Mouse (Mus musculus): Measurements from ENCODE around the gene Emb. TPM values are rescaled to one million over a fixed set of nuclear protein-coding genes. Genes with fewer than 3 reads are reported as not detected.
"Not testable (repeated sequence)": the region's sequence is repeated elsewhere in the genome, so short reads cannot be mapped to it uniquely, and the experiment has no call there.

The Emb gene
- 34.7 and 35.7 TPM in 2 replicates for polyA plus RNA-seq (2012; rRNA removed)

- H3K4me3 ChIP-seq (replicated peaks; ENCODE audit: insufficient read depth, low read depth, low read length): no peak within 1 kb of the TSS
- 86% methylated on average over 6 of the region's 6 CpGs for WGBS
- H3K4me1 ChIP-seq (ENCODE audit: control insufficient read depth, insufficient read depth, low read length): no peaks in the 10 kb centered on the region
Measured at GRCm38 (mm10) chr13:117208236-117208635, at the start of gene Emb. Gene Emb (plus strand): TSS chr13:117208536.

GRCm38 (mm10) chr13:117163906-117164305 lies 44.4 kb upstream of the Emb start:
- no peak for TF ChIP-seq POLR2A (IDR thresholded peaks at IDR 0.05; ENCODE audit: borderline replicate concordance, insufficient read depth, low read length)
- TF ChIP-seq CTCF (IDR thresholded peaks at IDR 0.05; ENCODE audit: borderline replicate concordance, insufficient read depth, low read depth, low read length): no peak
- 91% methylated on average over 5 of the region's 5 CpGs for WGBS
- Histone ChIP-seq H3K4me3 (replicated peaks; ENCODE audit: insufficient read depth, low read depth, low read length) (no peak overlapping the region), H3K27ac (ENCODE audit: insufficient read depth, low read length) (no peak overlapping the region), H3K4me1 (ENCODE audit: control insufficient read depth, insufficient read depth, low read length) (no peaks in the 10 kb centered on the region), H3K27me3 (ENCODE audit: control insufficient read depth, insufficient read depth, low read length) (no peaks in the 10 kb centered on the region)
- no peak for DNase-seq

More at GRCm38 (mm10) chr13:117208236-117208635, at the start of gene Emb:
- H3K27ac ChIP-seq (ENCODE audit: insufficient read depth, low read length): no peak within 1 kb of the TSS
- no peaks in the 10 kb centered on the region for H3K27me3 ChIP-seq (ENCODE audit: control insufficient read depth, insufficient read depth, low read length)
- DNase-seq: no peak
- TF ChIP-seq CTCF (IDR thresholded peaks at IDR 0.05; ENCODE audit: borderline replicate concordance, insufficient read depth, low read depth, low read length): no peak
- TF ChIP-seq POLR2A (IDR thresholded peaks at IDR 0.05; ENCODE audit: borderline replicate concordance, insufficient read depth, low read length): no peak

GRCm38 (mm10) chr13:117165071-117165470 lies 43.3 kb upstream of the Emb start:
- Histone ChIP-seq H3K4me3 (replicated peaks; ENCODE audit: insufficient read depth, low read depth, low read length) (no peak overlapping the region), H3K27ac (ENCODE audit: insufficient read depth, low read length) (no peak overlapping the region), H3K27me3 (ENCODE audit: control insufficient read depth, insufficient read depth, low read length) (no peaks in the 10 kb centered on the region), H3K4me1 (ENCODE audit: control insufficient read depth, insufficient read depth, low read length) (no peaks in the 10 kb centered on the region)
- DNase-seq: no peak
- WGBS: 90% methylated on average over 8 of the region's 8 CpGs
- TF ChIP-seq CTCF (IDR thresholded peaks at IDR 0.05; ENCODE audit: borderline replicate concordance, insufficient read depth, low read depth, low read length) (no peak), POLR2A (IDR thresholded peaks at IDR 0.05; ENCODE audit: borderline replicate concordance, insufficient read depth, low read length) (no peak)

GRCm38 (mm10) chr13:117180912-117181311 lies 27.4 kb upstream of the Emb start:
- H3K4me1 ChIP-seq (ENCODE audit: control insufficient read depth, insufficient read depth, low read length); H3K27me3 ChIP-seq (ENCODE audit: control insufficient read depth, insufficient read depth, low read length); H3K27ac ChIP-seq (ENCODE audit: insufficient read depth, low read length); DNase-seq; H3K4me3 ChIP-seq (replicated peaks; ENCODE audit: insufficient read depth, low read depth, low read length): not testable (repeated sequence)
- 41% methylated on average over 3 of the region's 3 CpGs for WGBS

- Histone ChIP-seq H3K27ac (ENCODE audit: insufficient read depth, low read length) (no peak overlapping the region), H3K4me3 (replicated peaks; ENCODE audit: insufficient read depth, low read depth, low read length) (no peak overlapping the region), H3K27me3 (ENCODE audit: control insufficient read depth, insufficient read depth, low read length) (no peaks in the 10 kb centered on the region), H3K4me1 (ENCODE audit: control insufficient read depth, insufficient read depth, low read length) (no peaks in the 10 kb centered on the region)
- no peak for DNase-seq
- 61% methylated on average over 6 of the region's 6 CpGs for WGBS
- TF ChIP-seq POLR2A (IDR thresholded peaks at IDR 0.05; ENCODE audit: borderline replicate concordance, insufficient read depth, low read length) (no peak), CTCF (IDR thresholded peaks at IDR 0.05; ENCODE audit: borderline replicate concordance, insufficient read depth, low read depth, low read length) (no peak)
Measured at GRCm38 (mm10) chr13:117183288-117183687, 25.0 kb upstream of the Emb start.

- H3K4me1 ChIP-seq (ENCODE audit: control insufficient read depth, insufficient read depth, low read length): no peaks in the 10 kb centered on the region
- H3K27me3 ChIP-seq (ENCODE audit: control insufficient read depth, insufficient read depth, low read length): no peaks in the 10 kb centered on the region
- H3K4me3 ChIP-seq (replicated peaks; ENCODE audit: insufficient read depth, low read depth, low read length): no peak overlapping the region
- DNase-seq: no peak
- H3K27ac ChIP-seq (ENCODE audit: insufficient read depth, low read length): no peak overlapping the region
- TF ChIP-seq POLR2A (IDR thresholded peaks at IDR 0.05; ENCODE audit: borderline replicate concordance, insufficient read depth, low read length): no peak
- no peak for TF ChIP-seq CTCF (IDR thresholded peaks at IDR 0.05; ENCODE audit: borderline replicate concordance, insufficient read depth, low read depth, low read length)
- WGBS: 79% methylated on average over 6 of the region's 6 CpGs
Measured at GRCm38 (mm10) chr13:117185329-117185728, 23.0 kb upstream of the Emb start.

- H3K4me3 ChIP-seq (replicated peaks; ENCODE audit: insufficient read depth, low read depth, low read length): no peak overlapping the region
- H3K27me3 ChIP-seq (ENCODE audit: control insufficient read depth, insufficient read depth, low read length): no peaks in the 10 kb centered on the region
- no peak overlapping the region for H3K27ac ChIP-seq (ENCODE audit: insufficient read depth, low read length)
- 91% methylated on average over 5 of the region's 5 CpGs for WGBS
- TF ChIP-seq POLR2A (IDR thresholded peaks at IDR 0.05; ENCODE audit: borderline replicate concordance, insufficient read depth, low read length) (no peak), CTCF (IDR thresholded peaks at IDR 0.05; ENCODE audit: borderline replicate concordance, insufficient read depth, low read depth, low read length) (no peak)
- no peaks in the 10 kb centered on the region for H3K4me1 ChIP-seq (ENCODE audit: control insufficient read depth, insufficient read depth, low read length)
- no peak for DNase-seq
Measured at GRCm38 (mm10) chr13:117192161-117192560, 16.2 kb upstream of the Emb start.

- TF ChIP-seq POLR2A (IDR thresholded peaks at IDR 0.05; ENCODE audit: borderline replicate concordance, insufficient read depth, low read length) (no peak), CTCF (IDR thresholded peaks at IDR 0.05; ENCODE audit: borderline replicate concordance, insufficient read depth, low read depth, low read length) (no peak)
- WGBS: 86% methylated on average over 7 of the region's 7 CpGs
Measured at GRCm38 (mm10) chr13:117193422-117193983, 14.8 kb upstream of the Emb start.

More at GRCm38 (mm10) chr13:117193422-117193983, 14.8 kb upstream of the Emb start:
- Histone ChIP-seq H3K27me3 (ENCODE audit: control insufficient read depth, insufficient read depth, low read length) (no peaks in the 10 kb centered on the region), H3K27ac (ENCODE audit: insufficient read depth, low read length) (no peak overlapping the region), H3K4me1 (ENCODE audit: control insufficient read depth, insufficient read depth, low read length) (no peaks in the 10 kb centered on the region), H3K4me3 (replicated peaks; ENCODE audit: insufficient read depth, low read depth, low read length) (no peak overlapping the region)
- DNase-seq: no peak

All from cerebellum, adult 2 months (tissue).